Mouse (Mus musculus) midbrain, embryonic 11.5 days (tissue): ENCODE measurements around the gene Sf3b1. TPM values are rescaled to one million over a fixed set of nuclear protein-coding genes. Genes with fewer than 3 reads are reported as not detected.
"Not testable (repeated sequence)": the region's sequence is repeated elsewhere in the genome, so short reads cannot be mapped to it uniquely, and the experiment has no call there.

Experiments used
- ATAC-seq: fragments of 200-750 bp; cut with Nextera tagmentation; 2 replicates; pipeline ENCODE4 v1.8.0; 2017; ENCODE audit warnings: moderate TSS enrichment, moderate library complexity; ENCODE audit not compliant: low FRiP score
- DNase-seq: peaks from one replicate; pipeline ENCODE4 v3.0.0; 2015; ENCODE audit warnings: low spot score; ENCODE audit errors: missing footprints
- H3K27ac ChIP-seq: fragments of 300-500 bp; sonication (generic); 2 replicates; pipeline ENCODE4 v1.5.1; 2014; ENCODE audit warnings: low read depth, low read length
- H3K27me3 ChIP-seq: fragments of 300-500 bp; sonication (generic); 2 replicates; pipeline ENCODE4 v1.6.1; 2014; ENCODE audit warnings: mild to moderate bottlenecking, low read length, moderate library complexity, mixed read lengths; ENCODE audit not compliant: control insufficient read depth, insufficient read depth
- H3K36me3 ChIP-seq: fragments of 300-500 bp; sonication (generic); 2 replicates; pipeline ENCODE4 v1.6.1; 2014; ENCODE audit warnings: mild to moderate bottlenecking, low read length, moderate library complexity, mixed read lengths; ENCODE audit not compliant: control insufficient read depth, insufficient read depth
- H3K4me1 ChIP-seq: fragments of 300-500 bp; sonication (generic); 2 replicates; pipeline ENCODE4 v1.6.1; 2014; ENCODE audit warnings: low read length; ENCODE audit not compliant: control insufficient read depth, insufficient read depth
- H3K4me2 ChIP-seq: fragments of 300-500 bp; sonication (generic); 2 replicates; pipeline ENCODE4 v1.6.1; 2014; ENCODE audit warnings: mild to moderate bottlenecking, moderate library complexity
- H3K4me3 ChIP-seq: fragments of 300-500 bp; sonication (generic); 2 replicates; pipeline ENCODE4 v1.5.1; 2014; ENCODE audit warnings: low read depth, low read length
- H3K9ac ChIP-seq: fragments of 300-500 bp; sonication (generic); 2 replicates; pipeline ENCODE4 v1.6.1; 2014; ENCODE audit warnings: low read length
- H3K9me3 ChIP-seq: fragments of 300-500 bp; sonication (generic); 2 replicates; pipeline ENCODE4 v1.6.1; 2016; ENCODE audit warnings: low read length; ENCODE audit not compliant: control insufficient read depth
- WGBS: fragments of 180-500 bp; shearing (Covaris S2); extraction: QIAGEN DNeasy Blood & Tissue Kit; methylation state at CpG from one replicate; pipeline ENCODE4 v1.1.7; 2014; 5-methylcytosine and 5-hydroxymethylcytosine counted together
- polyA plus RNA-seq: library from polyadenylated mRNA; unstranded; fragments of >200 nt; fragmentation: Nextera tagmentation; extraction: Ambion mirVana; gene quantifications from 2 replicates; pipeline ENCODE4 v1.2.1, GENCODE M21; 2014

Sf3b1 gene
- polyA plus RNA-seq = 365 and 366 TPM in 2 replicates

GRCm38 (mm10) chr1:55027253-55027801 is at the start of gene Sf3b1:
Gene Sf3b1, minus strand, starts transcription at chr1:55027481.
- H3K9me3 ChIP-seq = no peaks in the 10 kb centered on the region
- 2% methylated on average over 46 of the region's 46 CpGs for WGBS
- peak within 1 kb of the TSS; percentile 90 for H3K9ac ChIP-seq
- no peaks in the 10 kb centered on the region; the same call in none of the 2 replicates for H3K4me1 ChIP-seq
- H3K27ac ChIP-seq = peak within 1 kb of the TSS; percentile 77
- peak; percentile 99 for DNase-seq
- H3K4me3 ChIP-seq = peak within 1 kb of the TSS; percentile 97
- peak; percentile 99 for ATAC-seq
- H3K36me3 ChIP-seq = no peaks in the 10 kb centered on the region
- peak within 1 kb of the TSS; percentile 87 for H3K4me2 ChIP-seq
- no peaks in the 10 kb centered on the region for H3K27me3 ChIP-seq

GRCm38 (mm10) chr1:55076395-55076743 is 49.1 kb upstream of the Sf3b1 start:
- Histone ChIP-seq H3K27me3 (no peaks in the 10 kb centered on the region), H3K9ac (no peak overlapping the region), H3K4me2 (no peak overlapping the region), H3K4me1 (no peaks in the 10 kb centered on the region), H3K9me3 (no peaks in the 10 kb centered on the region), H3K4me3 (no peak overlapping the region), H3K27ac (no peak overlapping the region), H3K36me3 (peaks cover 10% of the 10 kb centered on the region)
- DNase-seq (no peak), ATAC-seq (no peak)

- Histone ChIP-seq H3K9ac (no peak overlapping the region), H3K4me2 (no peak overlapping the region), H3K27me3 (no peaks in the 10 kb centered on the region), H3K36me3 (peaks cover 10% of the 10 kb centered on the region), H3K4me3 (no peak overlapping the region), H3K4me1 (no peaks in the 10 kb centered on the region), H3K9me3 (no peaks in the 10 kb centered on the region), H3K27ac (no peak overlapping the region)
- DNase-seq = peak; percentile 47
- peak; percentile 33; the same call in 1 of the 2 replicates for ATAC-seq
- WGBS = 69% methylated on average over 5 of the region's 5 CpGs
Observed at GRCm38 (mm10) chr1:55075652-55076394, 48.5 kb upstream of the Sf3b1 start.

GRCm38 (mm10) chr1:55074757-55075156 is 47.5 kb upstream of the Sf3b1 start:
- Histone ChIP-seq H3K36me3 (peaks cover 9% of the 10 kb centered on the region), H3K4me1 (no peaks in the 10 kb centered on the region), H3K27ac (no peak overlapping the region), H3K27me3 (no peaks in the 10 kb centered on the region), H3K4me2 (no peak overlapping the region), H3K9me3 (no peaks in the 10 kb centered on the region), H3K4me3 (no peak overlapping the region), H3K9ac (no peak overlapping the region)
- DNase-seq (no peak), ATAC-seq (no peak)
- WGBS = 56% methylated on average over 2 of the region's 2 CpGs

GRCm38 (mm10) chr1:55072328-55072727 is 45.0 kb upstream of the Sf3b1 start:
- ATAC-seq, H3K9me3 ChIP-seq, H3K27me3 ChIP-seq, H3K4me2 ChIP-seq, DNase-seq, H3K4me1 ChIP-seq, H3K27ac ChIP-seq, H3K9ac ChIP-seq, H3K36me3 ChIP-seq, H3K4me3 ChIP-seq: not testable (repeated sequence)

GRCm38 (mm10) chr1:55061772-55062171 is 34.5 kb upstream of the Sf3b1 start:
- Histone ChIP-seq H3K36me3 (no peaks in the 10 kb centered on the region), H3K27me3 (no peaks in the 10 kb centered on the region), H3K27ac (no peak overlapping the region), H3K9me3 (no peaks in the 10 kb centered on the region), H3K4me3 (no peak overlapping the region), H3K9ac (no peak overlapping the region), H3K4me2 (no peak overlapping the region), H3K4me1 (no peaks in the 10 kb centered on the region)
- no peak for DNase-seq
- ATAC-seq = no peak
- WGBS = 92% methylated on average over 4 of the region's 4 CpGs

GRCm38 (mm10) chr1:55061099-55061498 is 33.8 kb upstream of the Sf3b1 start:
- H3K9me3 ChIP-seq = no peaks in the 10 kb centered on the region
- no peaks in the 10 kb centered on the region for H3K27me3 ChIP-seq
- ATAC-seq = no peak
- WGBS = 94% methylated on average over 5 of the region's 5 CpGs
- DNase-seq = no peak
- H3K4me3 ChIP-seq = no peak overlapping the region
- no peaks in the 10 kb centered on the region for H3K4me1 ChIP-seq
- no peaks in the 10 kb centered on the region for H3K36me3 ChIP-seq
- no peak overlapping the region for H3K9ac ChIP-seq
- no peak overlapping the region for H3K4me2 ChIP-seq
- H3K27ac ChIP-seq = no peak overlapping the region

GRCm38 (mm10) chr1:55058383-55058782 is 31.1 kb upstream of the Sf3b1 start:
- WGBS = 86% methylated on average over 2 of the region's 3 CpGs

GRCm38 (mm10) chr1:55055322-55056115 is 28.2 kb upstream of the Sf3b1 start:
- H3K27me3 ChIP-seq = peaks cover 2% of the 10 kb centered on the region; the same call in 1 of the 2 replicates
- H3K36me3 ChIP-seq = no peaks in the 10 kb centered on the region
- no peak overlapping the region for H3K9ac ChIP-seq
- no peak for DNase-seq
- no peak overlapping the region for H3K27ac ChIP-seq
- H3K4me1 ChIP-seq = peaks cover 6% of the 10 kb centered on the region; the same call in 1 of the 2 replicates
- ATAC-seq = no peak
- no peak overlapping the region for H3K4me2 ChIP-seq
- no peaks in the 10 kb centered on the region for H3K9me3 ChIP-seq
- no peak overlapping the region for H3K4me3 ChIP-seq
- 82% methylated on average over 5 of the region's 5 CpGs for WGBS

More at GRCm38 (mm10) chr1:55058383-55058782, 31.1 kb upstream of the Sf3b1 start:
- not testable (repeated sequence) for DNase-seq, H3K27me3 ChIP-seq, H3K27ac ChIP-seq, H3K4me1 ChIP-seq, H3K4me3 ChIP-seq, ATAC-seq, H3K36me3 ChIP-seq, H3K4me2 ChIP-seq, H3K9me3 ChIP-seq, H3K9ac ChIP-seq
